ENCODE assay signal across 8 mouse cellular contexts in the genomic region with DNA sequence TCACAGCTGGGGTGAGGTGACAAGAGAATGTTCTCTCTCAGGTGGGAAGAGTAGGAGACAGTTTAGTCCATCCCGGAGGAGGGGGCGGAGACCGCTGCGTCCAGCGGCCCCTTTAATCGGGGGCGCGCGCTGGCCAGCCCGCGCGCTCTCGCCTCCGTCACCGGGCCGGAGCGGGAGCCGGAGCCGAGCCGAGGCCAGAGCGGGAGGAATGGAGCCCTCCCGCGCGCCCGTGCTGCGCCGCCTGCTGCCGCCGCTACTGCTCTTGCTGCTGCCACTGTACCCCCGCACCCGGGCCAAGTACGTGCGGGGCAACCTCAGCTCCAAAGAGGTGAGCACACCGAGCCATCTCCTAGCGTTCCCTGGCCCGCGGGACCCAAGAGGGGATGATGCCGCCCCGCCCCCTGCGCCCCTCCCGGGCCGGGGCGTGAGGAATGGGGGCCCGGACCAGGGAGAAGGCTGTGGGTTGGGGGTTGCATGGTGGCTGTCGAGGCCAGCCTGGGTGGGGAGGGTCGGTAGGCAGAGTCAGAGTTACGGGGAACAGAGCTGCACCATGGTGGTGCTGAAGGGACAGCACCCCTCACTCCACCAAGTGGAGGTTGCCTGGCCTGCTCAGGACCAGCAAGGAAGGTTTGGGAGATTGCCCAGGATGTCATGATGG. TPM values are rescaled to one million over a fixed set of nuclear protein-coding genes. Genes with fewer than 3 reads are reported as not detected.
DNase-seq lines count a peak whose midpoint lies in the region; ATAC-seq and TF ChIP-seq lines count a peak whose summit lies in the region.

Gene Tmem145, plus strand, starts transcription at position 151 of the 658 bp plus-strand sequence.

- peak; percentile 70 for DNase-seq in adrenal gland, postnatal 14 days
- no peak for DNase-seq in adrenal gland, adult 18-20 months (ENCODE audit: low spot score in 2 of 2)
- DNase-seq in CD4-positive helper T cell, adult 2 months (ENCODE audit: low read depth, low spot score), result peak; percentile 43
- DNase-seq in cerebellum, postnatal 36 days, result peak; percentile 70 to 80
- DNase-seq in heart, postnatal 14 days, result peak; percentile 51 to 68
- DNase-seq in left cerebral cortex, adult 8-10 months (ENCODE audit: low spot score in 2 of 2), result no peak
- peak; percentile 68 for DNase-seq in stomach, postnatal 0 days (ENCODE audit: low spot score)

- no peak within 1 kb of the TSS for H3K27ac ChIP-seq in stomach, postnatal 0 days (replicated peaks)

- peaks cover 5% of the 10 kb centered on the region; the same call in 1 of the 2 replicates for H3K4me1 ChIP-seq in stomach, postnatal 0 days (replicated peaks; ENCODE audit: control insufficient read depth, insufficient read depth)

- H3K4me2 ChIP-seq in stomach, postnatal 0 days (replicated peaks; ENCODE audit: low read depth), result peak within 1 kb of the TSS; percentile 84

- no peaks in the 10 kb centered on the region for H3K36me3 ChIP-seq in stomach, postnatal 0 days (ENCODE audit: control insufficient read depth, insufficient read depth, low read length)

- intact Hi-C loops in heart, postnatal 14 days (cut with DNase I), result no loop called here

- TF ChIP-seq EP300 in stomach, postnatal 0 days (optimal IDR thresholded peaks at IDR 0.05), result no peak

- no peaks in the 10 kb centered on the region for H3K9me3 ChIP-seq in stomach, postnatal 0 days (ENCODE audit: control insufficient read depth, low read length)

- H3K9ac ChIP-seq in stomach, postnatal 0 days (ENCODE audit: low read length), result no peak within 1 kb of the TSS

- TF ChIP-seq CTCF in stomach, postnatal 0 days (IDR thresholded peaks at IDR 0.05; ENCODE audit: low read depth), result peak; percentile 9; the same call in 1 of the 2 replicates

- H3K27me3 ChIP-seq in stomach, postnatal 0 days (ENCODE audit: control insufficient read depth, insufficient read depth, low read length), result no peaks in the 10 kb centered on the region; the same call in 1 of the 2 replicates

- WGBS in stomach, postnatal 0 days, result under 1% methylated on average over 45 of the region's 47 CpGs

- peak within 1 kb of the TSS; percentile 44 for H3K4me3 ChIP-seq in stomach, postnatal 0 days (ENCODE audit: low read depth, low read length)

- peak; percentile 74 for ATAC-seq in megakaryocyte-erythroid progenitor cell, adult 5-6 weeks (replicated peaks; ENCODE audit: low FRiP score, low TSS enrichment, poor library complexity, severe bottlenecking)
- peak; percentile 65; the same call in 1 of the 2 replicates for ATAC-seq in stomach, postnatal 0 days (ENCODE audit: low FRiP score, low TSS enrichment)

RNA-seq across cellular contexts. Expression of gene Tmem145, which starts in this region (rescaled TPM):
- total RNA-seq in adrenal gland, postnatal 14 days (2021), result 1.4 and 3.2 TPM in 2 replicates
- total RNA-seq in adrenal gland, adult 18-20 months (2021), result 1 to 10 TPM; 2.5 to 2.9 TPM
- total RNA-seq in heart, postnatal 14 days (2021), result not detected
- total RNA-seq in left cerebral cortex, adult 8-10 months (2022), result 10 to 100 TPM; 40.7 to 46.5 (median 42.0) TPM
- total RNA-seq in megakaryocyte-erythroid progenitor cell, adult 5-6 weeks (2014; fragmentation: Nextera tagmentation), result not detected in 2 replicates
- total RNA-seq in megakaryocyte-erythroid progenitor cell, adult 5-6 weeks (2017), result not detected in 2 replicates
- polyA plus RNA-seq in stomach, postnatal 0 days (2015; fragmentation: Nextera tagmentation; extraction: Ambion mirVana), result 0.67 and 1.1 TPM in 2 replicates

Comparison
In these comparisons a context has a peak if more than half of its experiments do, and no peak if none do; other contexts are left out.
1. DNase-seq: peak in adrenal gland, postnatal 14 days (single experiment), CD4-positive helper T cell, adult 2 months (single experiment), cerebellum, postnatal 36 days (2 of 2) and stomach, postnatal 0 days (single experiment); none in adrenal gland, adult 18-20 months (0 of 2) and left cerebral cortex, adult 8-10 months (0 of 2).
2. Peak in DNase-seq in heart, postnatal 14 days; RNA of the gene not detected or under 1 TPM.
3. Peak in ATAC-seq in megakaryocyte-erythroid progenitor cell, adult 5-6 weeks; RNA of the gene not detected or under 1 TPM.